Mouse (Mus musculus) neutrophil, adult 5-6 weeks (primary cell): Measurements from ENCODE around the gene Adgrf5. TPM values are rescaled to one million over a fixed set of nuclear protein-coding genes. Genes with fewer than 3 reads are reported as not detected.

Source experiments
- ATAC-seq: fragments of 151-379, 151-347 bp; 2 replicates; pipeline ENCODE4 v1.8.0; 2017; ENCODE audit warnings: mild to moderate bottlenecking, moderate TSS enrichment; ENCODE audit not compliant: insufficient number of reproducible peaks, poor library complexity, low FRiP score, severe bottlenecking; ENCODE audit errors: extremely low read depth
- total RNA-seq: library from RNA; stranded (forward); fragments of 200-1000 nt; gene quantifications from 2 replicates; pipeline ENCODE4 v1.2.3, GENCODE M21; 2017

Adgrf5 gene
- total RNA-seq, 1 experiment from 2014 or later, result not detected

GRCm38 (mm10) chr17:43372604-43373003 is 12.4 kb downstream of the Adgrf5 start:
- ATAC-seq, result no peak

GRCm38 (mm10) chr17:43374020-43374419 is 13.8 kb downstream of the Adgrf5 start:
- ATAC-seq, result no peak

GRCm38 (mm10) chr17:43376527-43376926 is 16.3 kb downstream of the Adgrf5 start:
- ATAC-seq, result no peak

GRCm38 (mm10) chr17:43378703-43379102 is 18.5 kb downstream of the Adgrf5 start:
- no peak for ATAC-seq

GRCm38 (mm10) chr17:43386331-43386730 is 26.1 kb downstream of the Adgrf5 start:
- ATAC-seq, result no peak

- no peak for ATAC-seq
These were observed 26.9 kb downstream of the Adgrf5 start for GRCm38 (mm10) chr17:43387171-43387570.

GRCm38 (mm10) chr17:43389256-43389655 is 29.0 kb downstream of the Adgrf5 start:
- no peak for ATAC-seq

GRCm38 (mm10) chr17:43392191-43392590 is 31.9 kb downstream of the Adgrf5 start:
- no peak for ATAC-seq

- ATAC-seq, result no peak
These were observed 33.4 kb downstream of the Adgrf5 start for GRCm38 (mm10) chr17:43393669-43394068.

- ATAC-seq, result no peak
These were observed 35.4 kb downstream of the Adgrf5 start for GRCm38 (mm10) chr17:43395400-43396258.

- ATAC-seq, result no peak
These were observed 38.4 kb downstream of the Adgrf5 start for GRCm38 (mm10) chr17:43398612-43399011.

GRCm38 (mm10) chr17:43399151-43399550 is 38.9 kb downstream of the Adgrf5 start:
- ATAC-seq, result no peak

- no peak for ATAC-seq
These were observed 40.2 kb downstream of the Adgrf5 start for GRCm38 (mm10) chr17:43400483-43400882.

GRCm38 (mm10) chr17:43403851-43404250 is 43.6 kb downstream of the Adgrf5 start:
- ATAC-seq, result no peak

GRCm38 (mm10) chr17:43404408-43404807 is 44.2 kb downstream of the Adgrf5 start:
- ATAC-seq, result no peak

- no peak for ATAC-seq
These were observed 46.1 kb downstream of the Adgrf5 start for GRCm38 (mm10) chr17:43406321-43406720.

GRCm38 (mm10) chr17:43407548-43407947 is 47.3 kb downstream of the Adgrf5 start:
- no peak for ATAC-seq

- no peak for ATAC-seq
These were observed 52.9 kb downstream of the Adgrf5 start for GRCm38 (mm10) chr17:43413182-43413581.

GRCm38 (mm10) chr17:43419204-43419603 is 59.0 kb downstream of the Adgrf5 start:
- no peak for ATAC-seq

GRCm38 (mm10) chr17:43420381-43420780 is 60.1 kb downstream of the Adgrf5 start:
- no peak for ATAC-seq

GRCm38 (mm10) chr17:43423953-43424352 is 63.7 kb downstream of the Adgrf5 start:
- no peak for ATAC-seq
